ENCODE assay signal across 32 mouse cellular contexts in the genomic region with DNA sequence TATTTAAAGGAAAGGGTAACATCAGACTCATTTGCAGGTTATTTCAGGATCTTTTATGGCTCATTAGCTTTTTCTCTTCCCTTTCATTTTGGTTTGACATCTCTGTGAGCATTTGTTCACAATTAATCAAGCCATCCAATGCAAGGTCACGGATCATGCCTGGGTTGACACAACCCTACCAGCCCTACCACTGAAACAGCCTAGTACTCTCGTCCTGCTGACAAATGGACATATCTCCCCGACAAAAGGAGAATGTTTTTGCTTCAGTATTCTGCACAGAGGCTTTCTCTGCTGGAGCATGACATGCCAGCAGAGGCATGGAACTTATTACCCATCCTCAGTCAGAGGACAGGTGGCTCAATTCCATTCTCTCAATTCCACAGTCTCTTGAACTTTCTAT.
"Had no signal": no experiment of that assay in that cellular context is flagged by ENCODE, and none has a peak within 500 bp of the region (broad histone marks: within the 10 kb centered on the region; RNA-seq: fewer than 3 reads in every experiment).

No protein-coding gene starts in this region.

- DNase-seq: left cerebral cortex, postnatal 4 days; liver; liver, embryonic 13.5 days; liver, postnatal 0 days; lung, adult 18-20 months; lung, adult 2 months; lung, embryonic 14.5 days; lung, postnatal 10 days; lung, postnatal 14 days; lung, postnatal 36 days; lung, postnatal 4 days; midbrain, embryonic 14.5 days had no signal

- H3K4me1 ChIP-seq: limb, embryonic 10.5 days; limb, embryonic 12.5 days; limb, embryonic 13.5 days; limb, embryonic 15.5 days; liver, embryonic 12.5 days; liver, embryonic 13.5 days; liver, embryonic 15.5 days; lung, embryonic 15.5 days; megakaryocyte, embryonic 14.5 days; midbrain, embryonic 10.5 days; midbrain, embryonic 12.5 days; midbrain, embryonic 13.5 days; midbrain, embryonic 15.5 days; neural tube, embryonic 12.5 days had no signal

- ATAC-seq: liver, embryonic 12.5 days; liver, postnatal 0 days; lung, postnatal 0 days; midbrain, embryonic 13.5 days; midbrain, embryonic 15.5 days; midbrain, embryonic 16.5 days had no signal

- H3K9me3 ChIP-seq: limb, embryonic 10.5 days; limb, embryonic 12.5 days; limb, embryonic 13.5 days; limb, embryonic 15.5 days; liver, embryonic 12.5 days; liver, embryonic 13.5 days; liver, embryonic 15.5 days; lung, embryonic 15.5 days; megakaryocyte, embryonic 14.5 days; midbrain, embryonic 10.5 days; midbrain, embryonic 12.5 days; midbrain, embryonic 13.5 days; midbrain, embryonic 15.5 days; neural tube, embryonic 12.5 days had no signal

- H3K27me3 ChIP-seq: limb, embryonic 12.5 days; limb, embryonic 13.5 days; limb, embryonic 15.5 days; liver, embryonic 12.5 days; liver, embryonic 13.5 days; liver, embryonic 15.5 days; lung, embryonic 15.5 days; megakaryocyte, embryonic 14.5 days; midbrain, embryonic 12.5 days; midbrain, embryonic 13.5 days; midbrain, embryonic 15.5 days; neural tube, embryonic 12.5 days had no signal

- H3K9ac ChIP-seq: limb, embryonic 12.5 days; limb, embryonic 13.5 days; limb, embryonic 15.5 days; liver, embryonic 12.5 days; liver, embryonic 13.5 days; liver, embryonic 14.5 days; liver, embryonic 15.5 days; liver, postnatal 0 days; lung, embryonic 14.5 days; lung, embryonic 15.5 days; midbrain, embryonic 12.5 days; midbrain, embryonic 13.5 days; midbrain, embryonic 15.5 days; neural tube, embryonic 12.5 days had no signal

- H3K4me3 ChIP-seq: limb, embryonic 10.5 days; limb, embryonic 12.5 days; limb, embryonic 13.5 days; limb, embryonic 15.5 days; liver, embryonic 12.5 days; liver, embryonic 13.5 days; liver, embryonic 15.5 days; lung, embryonic 15.5 days; megakaryocyte, embryonic 14.5 days; midbrain, embryonic 10.5 days; midbrain, embryonic 12.5 days; midbrain, embryonic 13.5 days; midbrain, embryonic 15.5 days; myocyte; neural tube, embryonic 12.5 days had no signal

- H3K27ac ChIP-seq: limb, embryonic 10.5 days; limb, embryonic 12.5 days; limb, embryonic 13.5 days; limb, embryonic 15.5 days; liver, embryonic 12.5 days; liver, embryonic 13.5 days; liver, embryonic 14.5 days; liver, embryonic 15.5 days; lung, embryonic 15.5 days; macrophage; midbrain, embryonic 10.5 days; midbrain, embryonic 12.5 days; midbrain, embryonic 13.5 days; midbrain, embryonic 15.5 days; neural tube, embryonic 12.5 days had no signal

- H3K4me2 ChIP-seq: limb, embryonic 12.5 days; limb, embryonic 13.5 days; limb, embryonic 15.5 days; liver, embryonic 11.5 days; liver, embryonic 12.5 days; liver, embryonic 13.5 days; liver, embryonic 15.5 days; lung, embryonic 14.5 days; lung, embryonic 15.5 days; midbrain, embryonic 11.5 days; midbrain, embryonic 12.5 days; midbrain, embryonic 13.5 days; midbrain, embryonic 15.5 days; neural tube, embryonic 12.5 days had no signal

- H3K36me3 ChIP-seq: limb, embryonic 10.5 days; limb, embryonic 12.5 days; limb, embryonic 13.5 days; limb, embryonic 15.5 days; liver, embryonic 12.5 days; liver, embryonic 13.5 days; liver, embryonic 15.5 days; lung, embryonic 15.5 days; midbrain, embryonic 10.5 days; midbrain, embryonic 12.5 days; midbrain, embryonic 13.5 days; midbrain, embryonic 15.5 days; neural tube, embryonic 12.5 days had no signal
